Mouse (Mus musculus) forebrain, embryonic 12.5 days (tissue): Measurements from ENCODE around the gene Plpp7. TPM values are rescaled to one million over a fixed set of nuclear protein-coding genes. Genes with fewer than 3 reads are reported as not detected.
A peak's percentile ranks its signal among the peaks of the same experiment; 100 is the strongest.

ENCODE experiments used
- ATAC-seq: fragments of 200-750 bp; cut with Nextera tagmentation; 2 replicates; pipeline ENCODE4 v1.8.0; 2017; ENCODE audit warnings: moderate TSS enrichment; ENCODE audit not compliant: low FRiP score
- H3K27ac ChIP-seq: fragments of 300-500 bp; sonication (generic); 2 replicates; pipeline ENCODE4 v1.5.1; 2016; ENCODE audit warnings: mild to moderate bottlenecking
- H3K27me3 ChIP-seq: fragments of 300-500 bp; sonication (generic); 2 replicates; pipeline ENCODE4 v1.6.1; 2016; ENCODE audit warnings: mild to moderate bottlenecking
- H3K36me3 ChIP-seq: fragments of 300-500 bp; sonication (generic); replicated peaks from 2 replicates; pipeline ENCODE4 v1.6.1; 2016; ENCODE audit warnings: mild to moderate bottlenecking
- H3K4me1 ChIP-seq: fragments of 300-500 bp; sonication (generic); 2 replicates; pipeline ENCODE4 v1.6.1; 2016
- H3K4me2 ChIP-seq: fragments of 300-500 bp; sonication (generic); 2 replicates; pipeline ENCODE4 v1.6.1; 2016; ENCODE audit warnings: mild to moderate bottlenecking, moderate library complexity
- H3K4me3 ChIP-seq: fragments of 300-500 bp; sonication (generic); replicated peaks from 2 replicates; pipeline ENCODE4 v1.5.1; 2016; ENCODE audit warnings: mild to moderate bottlenecking
- H3K9ac ChIP-seq: fragments of 300-500 bp; sonication (generic); 2 replicates; pipeline ENCODE4 v1.6.1; 2016; ENCODE audit warnings: mild to moderate bottlenecking
- H3K9me3 ChIP-seq: fragments of 300-500 bp; sonication (generic); 2 replicates; pipeline ENCODE4 v1.6.1; 2016
- WGBS: fragments of 180-500 bp; shearing (Covaris S2); methylation state at CpG from one replicate; pipeline ENCODE4 v1.1.7; 2016; 5-methylcytosine and 5-hydroxymethylcytosine counted together
- polyA plus RNA-seq: library from polyadenylated mRNA; unstranded; fragments of >200 nt; fragmentation: Nextera tagmentation; extraction: Ambion mirVana; gene quantifications from 2 replicates; pipeline ENCODE4 v1.2.1, GENCODE M21; 2016

Gene Plpp7
- polyA plus RNA-seq, 1 experiment from 2014 or later = 7.2 TPM

DNA sequence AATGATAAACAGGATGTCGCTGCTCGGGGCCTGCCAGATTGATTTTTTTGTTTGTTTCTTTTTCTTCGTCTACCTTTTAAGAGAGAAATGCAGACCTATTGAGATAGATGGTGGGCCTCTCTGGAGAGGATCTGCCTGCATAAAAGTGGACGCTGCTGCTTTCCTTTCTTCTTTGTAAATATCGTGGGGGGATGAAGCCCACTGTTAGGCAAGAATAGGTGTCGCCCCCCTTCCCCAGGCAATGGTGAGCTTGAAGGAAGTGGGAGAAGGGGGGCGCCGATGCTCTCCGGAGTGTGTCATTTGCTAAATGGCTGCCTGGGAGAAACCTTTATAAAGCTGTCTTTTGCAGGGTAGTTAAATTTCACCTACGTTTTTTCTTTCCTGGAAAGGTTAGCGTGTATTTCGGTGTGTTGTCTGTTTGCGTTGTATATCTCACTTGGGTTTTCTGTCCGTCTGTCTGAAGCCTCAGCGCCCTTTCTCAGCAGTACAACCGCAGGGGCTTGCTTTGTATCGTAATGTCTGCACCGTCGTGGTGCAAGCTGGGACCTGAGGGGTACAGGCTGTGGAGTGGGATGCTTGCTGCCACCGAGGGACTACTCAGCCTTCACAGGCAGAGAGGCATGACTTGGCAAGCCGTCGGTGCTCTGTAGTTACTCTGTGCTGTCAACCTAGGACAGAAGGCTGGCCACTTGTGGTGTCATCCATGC, 56.5 kb downstream of the Plpp7 start:
- Histone ChIP-seq H3K27ac (peak overlapping the region; percentile 99), H3K4me1 (peaks cover 56% of the 10 kb centered on the region), H3K9ac (peak overlapping the region; percentile 100), H3K4me2 (peak overlapping the region; percentile 98), H3K27me3 (no peaks in the 10 kb centered on the region), H3K4me3 (peak overlapping the region; percentile 98), H3K9me3 (no peaks in the 10 kb centered on the region), H3K36me3 (no peaks in the 10 kb centered on the region)
- ATAC-seq = peak; percentile 24; the same call in 1 of the 2 replicates
- WGBS = under 1% methylated on average over 22 of the region's 22 CpGs

DNA sequence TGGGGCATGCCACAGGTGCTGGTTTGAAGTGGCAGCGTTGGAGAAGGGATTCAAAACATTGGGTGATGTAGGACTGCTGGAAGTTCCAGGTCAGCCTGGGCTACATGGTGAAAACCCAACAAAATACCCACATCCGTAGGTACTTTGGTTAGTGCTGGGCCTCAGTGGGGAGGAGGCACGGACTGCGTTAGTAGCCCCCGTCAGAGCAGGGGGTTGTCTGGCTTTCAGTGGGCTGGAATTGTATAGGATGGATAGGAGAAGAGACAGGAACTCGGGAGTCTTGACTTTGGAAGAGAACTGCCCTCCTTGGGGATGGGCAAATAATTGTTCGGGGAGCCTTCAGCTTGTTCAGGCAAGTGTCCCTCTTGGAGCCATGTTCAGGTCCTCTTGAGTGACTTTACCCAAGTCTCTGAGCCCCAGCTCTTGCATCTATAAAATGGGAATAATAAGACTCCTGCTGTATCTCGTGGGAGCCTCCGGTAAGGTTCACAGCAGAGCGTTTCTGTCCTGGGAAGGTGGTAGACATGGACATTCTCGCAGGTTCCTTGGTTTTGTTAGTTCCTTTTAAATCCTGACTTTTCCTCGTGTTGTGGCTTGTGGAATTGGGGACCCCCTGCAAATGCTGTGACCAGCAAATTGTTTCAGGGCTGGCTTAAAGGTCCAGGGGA, 57.2 kb downstream of the Plpp7 start:
- H3K4me2 ChIP-seq = peak overlapping the region; percentile 98
- no peaks in the 10 kb centered on the region for H3K27me3 ChIP-seq
- no peak for ATAC-seq
- peak overlapping the region; percentile 98 for H3K4me3 ChIP-seq
- H3K4me1 ChIP-seq = peaks cover 62% of the 10 kb centered on the region
- WGBS = 20% methylated on average over 12 of the region's 12 CpGs
- no peaks in the 10 kb centered on the region for H3K9me3 ChIP-seq
- peak overlapping the region; percentile 100 for H3K9ac ChIP-seq
- no peaks in the 10 kb centered on the region for H3K36me3 ChIP-seq
- H3K27ac ChIP-seq = peak overlapping the region; percentile 99

DNA sequence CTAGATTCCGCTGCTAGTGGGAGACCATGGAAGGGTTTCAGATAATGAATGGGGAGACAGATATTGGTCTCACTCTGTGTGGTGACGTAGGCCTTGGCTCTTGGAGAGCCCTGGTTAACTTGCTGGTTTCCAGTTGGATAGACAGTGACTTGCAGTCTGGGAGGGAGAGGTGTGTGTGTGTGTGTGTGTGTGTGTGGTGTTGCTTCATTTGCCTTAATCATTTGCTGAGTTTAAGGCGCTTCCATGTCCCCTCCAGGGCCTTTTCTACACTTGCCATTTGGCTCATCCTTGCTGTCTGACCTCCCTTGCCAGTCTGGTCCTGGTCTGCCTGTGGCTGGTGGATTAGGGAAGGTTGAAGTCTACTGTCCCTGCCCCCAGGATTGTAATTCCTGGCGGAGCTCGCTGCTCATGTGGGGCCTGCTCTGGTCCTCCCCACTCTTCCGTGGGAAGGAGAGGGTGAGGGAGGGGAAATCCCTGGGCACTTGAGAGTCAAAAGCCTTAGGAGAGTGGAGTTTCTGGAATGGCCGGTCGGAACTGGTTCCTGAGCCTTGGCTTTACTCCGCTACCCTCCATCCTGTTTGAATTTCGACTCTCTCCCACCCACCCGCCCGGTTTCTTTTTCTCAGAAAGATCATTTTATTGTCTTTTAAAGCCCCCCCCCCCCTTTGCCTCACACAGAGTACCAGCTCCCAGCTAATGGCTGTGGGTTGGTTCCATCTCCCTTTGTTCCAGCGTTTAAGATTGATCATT, 57.9 kb downstream of the Plpp7 start:
- no peaks in the 10 kb centered on the region for H3K9me3 ChIP-seq
- peak overlapping the region; percentile 98 for H3K4me3 ChIP-seq
- WGBS = 7% methylated on average over 13 of the region's 13 CpGs
- H3K27ac ChIP-seq = peak overlapping the region; percentile 99
- H3K36me3 ChIP-seq = no peaks in the 10 kb centered on the region
- H3K27me3 ChIP-seq = no peaks in the 10 kb centered on the region
- ATAC-seq = no peak
- peaks cover 68% of the 10 kb centered on the region for H3K4me1 ChIP-seq
- peak overlapping the region; percentile 100 for H3K9ac ChIP-seq
- peak overlapping the region; percentile 98 for H3K4me2 ChIP-seq

DNA sequence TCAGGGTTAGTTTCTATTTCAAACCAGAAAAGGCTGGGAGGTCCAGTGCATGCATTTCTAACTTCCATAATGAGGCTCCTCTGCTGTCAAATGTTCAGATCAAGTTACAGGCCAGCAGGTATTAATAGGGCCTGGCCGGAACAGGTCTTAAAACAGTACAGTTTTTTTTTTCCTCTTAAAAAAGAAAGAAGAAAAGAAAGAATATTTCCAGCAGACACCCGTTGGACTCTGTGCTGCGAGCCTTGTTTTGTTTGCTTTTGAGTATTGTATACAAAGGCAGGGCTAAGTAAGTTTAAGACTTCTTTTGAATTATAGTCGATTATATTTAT, 58.4 kb downstream of the Plpp7 start:
- peak overlapping the region; percentile 98 for H3K4me3 ChIP-seq
- no peaks in the 10 kb centered on the region for H3K9me3 ChIP-seq
- peak overlapping the region; percentile 99; the same call in 1 of the 2 replicates for H3K27ac ChIP-seq
- H3K9ac ChIP-seq = peak overlapping the region; percentile 100
- 23% methylated on average over 4 of the region's 4 CpGs for WGBS
- H3K36me3 ChIP-seq = no peaks in the 10 kb centered on the region
- no peak for ATAC-seq
- H3K27me3 ChIP-seq = no peaks in the 10 kb centered on the region
- H3K4me1 ChIP-seq = peaks cover 74% of the 10 kb centered on the region
- peak overlapping the region; percentile 98 for H3K4me2 ChIP-seq

DNA sequence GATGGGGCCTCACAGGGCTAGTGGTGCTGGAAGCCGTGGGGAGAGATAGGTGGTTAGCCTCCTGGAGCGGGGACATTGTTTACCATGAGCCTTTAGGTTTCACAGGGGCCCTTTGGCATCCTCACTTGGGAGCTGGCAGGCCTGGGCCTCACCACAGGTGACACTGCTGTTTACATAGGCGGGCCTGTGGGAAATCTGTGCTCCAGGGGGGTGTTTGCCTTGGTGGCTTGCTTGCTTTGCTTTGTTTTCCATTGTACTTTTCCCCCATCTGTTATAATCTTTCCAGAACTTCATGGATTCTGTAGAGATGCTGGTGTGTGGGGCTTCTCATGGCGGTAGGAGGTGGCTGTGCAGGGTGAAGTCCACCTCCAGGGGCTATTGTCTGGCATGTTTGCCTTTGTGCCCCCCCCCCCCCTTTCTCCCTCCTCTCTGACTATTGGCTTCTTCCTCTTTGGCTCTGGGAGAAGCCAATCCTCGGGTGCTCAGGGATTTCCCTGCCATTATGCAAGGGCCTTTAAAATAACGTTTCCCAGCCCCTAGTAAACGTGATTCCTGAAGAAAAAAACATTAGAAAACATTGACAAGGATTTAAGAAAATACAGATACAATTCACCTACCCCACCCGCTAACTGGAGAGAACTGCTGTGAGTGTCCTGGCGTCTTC, 59.1 kb downstream of the Plpp7 start:
- H3K36me3 ChIP-seq = no peaks in the 10 kb centered on the region
- WGBS = 34% methylated on average over 9 of the region's 9 CpGs
- ATAC-seq = no peak
- no peaks in the 10 kb centered on the region for H3K27me3 ChIP-seq
- peak overlapping the region; percentile 98 for H3K4me3 ChIP-seq
- peak overlapping the region; percentile 100 for H3K9ac ChIP-seq
- peak overlapping the region; percentile 98 for H3K4me2 ChIP-seq
- peaks cover 81% of the 10 kb centered on the region for H3K4me1 ChIP-seq
- H3K27ac ChIP-seq = peak overlapping the region; percentile 99
- H3K9me3 ChIP-seq = no peaks in the 10 kb centered on the region

DNA sequence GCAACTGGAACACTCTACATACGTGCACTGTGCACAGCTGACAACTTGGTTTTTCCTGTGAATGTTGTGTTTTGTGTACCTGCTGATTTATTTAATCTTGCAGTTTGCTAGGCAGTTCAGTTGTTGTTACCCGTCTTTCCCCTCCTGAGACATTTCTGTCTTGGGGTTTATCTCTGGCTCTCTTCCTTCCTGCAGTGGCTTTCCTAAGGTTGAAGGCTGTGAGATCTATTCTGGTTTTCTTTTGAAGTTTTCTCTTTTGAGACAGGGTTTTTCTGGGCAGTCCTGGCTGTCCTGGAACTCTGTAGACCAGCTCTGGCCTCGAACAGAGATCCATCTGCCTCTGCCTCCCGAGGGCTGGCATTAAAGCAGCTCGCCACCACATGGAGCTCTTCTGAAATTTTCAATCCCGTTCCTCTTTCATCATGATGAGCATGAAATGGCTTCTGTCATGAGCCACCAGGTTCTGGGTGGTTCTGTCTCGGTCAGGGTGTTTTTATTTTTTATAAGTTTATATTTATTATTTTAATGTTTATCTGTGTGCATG, 59.7 kb downstream of the Plpp7 start:
- H3K9me3 ChIP-seq = no peaks in the 10 kb centered on the region
- 70% methylated on average over 7 of the region's 7 CpGs for WGBS
- peak overlapping the region; percentile 100; the same call in 1 of the 2 replicates for H3K9ac ChIP-seq
- H3K4me1 ChIP-seq = peaks cover 82% of the 10 kb centered on the region
- ATAC-seq = no peak
- H3K36me3 ChIP-seq = 0 out of 2 replicates have a peak, but pooled peaks cover 4% of the 10 kb centered on the region
- H3K27me3 ChIP-seq = no peaks in the 10 kb centered on the region
- H3K4me3 ChIP-seq = no peak overlapping the region
- peak overlapping the region; percentile 81 for H3K27ac ChIP-seq
- peak overlapping the region; percentile 98 for H3K4me2 ChIP-seq

DNA sequence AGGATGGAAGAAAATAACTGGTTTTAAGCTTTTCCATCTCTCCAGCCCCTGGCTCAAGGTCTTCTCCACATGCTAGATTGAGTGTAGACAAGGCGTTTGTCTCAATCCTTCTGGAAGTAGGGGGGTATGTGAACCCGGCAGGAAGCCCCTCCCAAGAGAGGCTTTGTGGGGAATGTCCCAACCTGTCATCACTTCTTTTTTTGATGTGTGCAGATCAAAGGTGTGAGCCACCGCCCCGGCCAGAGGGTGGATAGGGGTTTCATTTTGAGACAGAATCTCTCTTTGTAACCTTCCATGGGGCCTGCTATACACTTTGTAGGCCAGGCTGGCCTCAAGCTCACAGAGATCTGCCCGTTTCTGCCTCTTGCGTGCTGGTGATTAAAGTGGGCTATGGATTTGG, 60.3 kb downstream of the Plpp7 start:
- H3K4me3 ChIP-seq = no peak overlapping the region
- 78% methylated on average over 6 of the region's 6 CpGs for WGBS
- H3K27me3 ChIP-seq = no peaks in the 10 kb centered on the region
- ATAC-seq = no peak
- peaks cover 81% of the 10 kb centered on the region for H3K4me1 ChIP-seq
- H3K36me3 ChIP-seq = 0 out of 2 replicates have a peak, but pooled peaks cover 10% of the 10 kb centered on the region
- no peaks in the 10 kb centered on the region for H3K9me3 ChIP-seq
- no peak overlapping the region; the same call in 1 of the 2 replicates for H3K4me2 ChIP-seq
- no peak overlapping the region for H3K9ac ChIP-seq
- peak overlapping the region; percentile 81; the same call in 1 of the 2 replicates for H3K27ac ChIP-seq

DNA sequence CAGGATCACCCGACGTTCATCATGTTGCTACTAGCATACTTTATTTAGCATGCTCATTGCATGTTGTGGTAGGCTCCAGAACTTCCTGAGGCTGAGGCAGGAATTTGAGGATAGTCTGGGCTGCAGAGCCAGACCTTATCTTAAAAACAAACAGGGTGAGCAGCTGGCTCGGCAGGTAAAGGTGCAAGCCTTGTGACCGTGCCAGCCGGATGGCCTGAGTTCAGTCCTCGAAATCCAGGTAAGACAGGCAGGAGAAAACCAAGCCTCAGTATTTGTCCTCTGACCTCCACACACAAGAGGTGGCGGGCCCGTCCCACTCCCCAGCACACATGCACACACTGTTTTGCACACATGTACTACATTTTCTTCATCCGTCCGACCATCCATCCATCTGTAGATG, 61.3 kb downstream of the Plpp7 start:
- H3K9ac ChIP-seq = peak overlapping the region; percentile 33
- H3K4me3 ChIP-seq = no peak overlapping the region
- 0 out of 2 replicates have a peak, but pooled peaks cover 15% of the 10 kb centered on the region for H3K36me3 ChIP-seq
- H3K27ac ChIP-seq = peak overlapping the region; percentile 81
- WGBS = 61% methylated on average over 10 of the region's 10 CpGs
- peak overlapping the region; percentile 35 for H3K4me2 ChIP-seq
- H3K9me3 ChIP-seq = no peaks in the 10 kb centered on the region
- no peaks in the 10 kb centered on the region for H3K27me3 ChIP-seq
- H3K4me1 ChIP-seq = peaks cover 81% of the 10 kb centered on the region
- ATAC-seq = no peak

DNA sequence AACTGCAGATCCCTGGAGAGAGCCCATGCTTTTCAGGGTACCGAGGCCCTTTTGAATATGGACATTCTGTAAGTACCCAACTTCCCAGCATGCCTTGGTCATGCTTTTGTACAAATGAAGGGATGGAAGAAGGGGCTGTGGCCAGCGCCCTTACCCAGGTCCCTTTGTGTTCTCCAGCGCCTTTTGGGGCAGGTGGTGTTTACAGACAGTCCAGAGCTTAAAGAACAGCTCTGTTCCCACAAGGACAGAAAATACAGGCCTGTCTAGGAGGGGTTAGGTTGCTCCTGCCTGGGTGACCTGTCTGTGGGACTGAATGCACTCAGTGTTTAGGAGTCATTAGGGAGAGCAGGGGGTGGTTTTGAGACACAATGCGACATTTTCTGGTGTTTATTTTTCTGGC, 62.0 kb downstream of the Plpp7 start:
- Histone ChIP-seq H3K4me3 (no peak overlapping the region), H3K4me1 (peaks cover 77% of the 10 kb centered on the region), H3K4me2 (peak overlapping the region; percentile 35), H3K27me3 (no peaks in the 10 kb centered on the region), H3K36me3 (0 out of 2 replicates have a peak, but pooled peaks cover 18% of the 10 kb centered on the region), H3K27ac (peak overlapping the region; percentile 81), H3K9me3 (no peaks in the 10 kb centered on the region), H3K9ac (peak overlapping the region; percentile 33)
- WGBS = 12% methylated on average over 4 of the region's 4 CpGs
- ATAC-seq = peak; percentile 57; the same call in 1 of the 2 replicates

DNA sequence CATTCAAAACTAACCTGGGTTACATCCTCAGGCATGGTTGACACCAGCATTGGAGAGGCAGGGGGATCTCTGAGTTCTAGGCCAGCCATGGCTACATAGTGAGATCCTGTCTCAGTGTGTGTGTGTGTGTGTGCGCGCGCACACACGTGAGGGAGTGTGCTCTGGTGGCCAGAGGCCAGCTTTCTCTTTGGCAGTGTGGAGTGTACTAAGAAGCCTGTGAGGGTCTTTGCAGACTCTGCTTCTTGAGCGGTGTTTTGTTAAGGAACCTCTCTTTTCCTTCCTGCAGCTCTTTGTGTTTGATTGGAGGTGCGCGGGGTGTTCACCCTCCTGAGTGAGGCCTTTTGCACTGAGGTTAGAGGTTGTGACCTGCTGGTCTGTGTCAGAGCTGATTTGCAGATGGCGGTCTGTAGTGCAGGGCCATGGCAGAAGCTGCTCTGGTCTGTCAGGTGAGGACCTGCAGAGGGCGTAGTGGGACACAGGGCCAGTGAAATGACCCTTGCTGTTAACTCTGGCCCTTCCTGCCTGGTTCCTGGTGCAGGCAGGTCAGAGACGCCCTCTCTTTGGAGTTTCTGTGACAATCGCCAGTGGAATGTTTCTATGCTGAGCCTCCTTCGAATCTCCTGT, 63.4 kb downstream of the Plpp7 start:
- Histone ChIP-seq H3K36me3 (0 out of 2 replicates have a peak, but pooled peaks cover 18% of the 10 kb centered on the region), H3K4me2 (no peak overlapping the region), H3K9me3 (no peaks in the 10 kb centered on the region), H3K9ac (no peak overlapping the region), H3K4me3 (no peak overlapping the region), H3K27ac (no peak overlapping the region), H3K27me3 (no peaks in the 10 kb centered on the region), H3K4me1 (peaks cover 66% of the 10 kb centered on the region)
- WGBS = 70% methylated on average over 12 of the region's 12 CpGs
- no peak for ATAC-seq
